Mouse (Mus musculus) testis, adult 2 months (tissue): Measurements from ENCODE around the gene Tet2.

Source experiments
- CTCF ChIP-seq: fragments of 200-500 bp; IDR thresholded peaks from 2 replicates; pipeline ENCODE4 v1.5.1; 2012; ENCODE audit warnings: low read depth, mild to moderate bottlenecking, inconsistent platforms, low read length, moderate library complexity; ENCODE audit not compliant: control insufficient read depth, insufficient read depth, insufficient replicate concordance
- POLR2A ChIP-seq: fragments of 200-500 bp; IDR thresholded peaks from 2 replicates; pipeline ENCODE4 v1.6.1; 2012; ENCODE audit warnings: low read depth, mild to moderate bottlenecking, inconsistent platforms, low read length, moderate library complexity; ENCODE audit not compliant: control insufficient read depth

GRCm38 (mm10) chr3:133531101-133531500 lies 13.8 kb downstream of the Tet2 start:
- TF ChIP-seq CTCF = no peak
- TF ChIP-seq POLR2A = no peak
